17 mouse cellular contexts compared by ENCODE assay signal in genomic region chr8:61348029-61348428, GRCm38 (mm10).
A peak's percentile ranks its signal among the peaks of the same experiment; 100 is the strongest.
DNase-seq lines count a peak whose midpoint lies in the region; ATAC-seq lines count a peak whose summit lies in the region.
"Had no signal": no experiment of that assay in that cellular context is flagged by ENCODE, and none has a peak within 500 bp of the region (broad histone marks: within the 10 kb centered on the region; RNA-seq: fewer than 3 reads in every experiment).

No protein-coding gene starts in this region.

- H3K9ac ChIP-seq in heart, embryonic 14.5 days (ENCODE audit: low read length) = 0 out of 2 replicates have a peak overlapping the region, but pooled peaks have one; percentile 34
- no peak overlapping the region for H3K9ac ChIP-seq in kidney, embryonic 14.5 days (ENCODE audit: low read depth, low read length)
- H3K9ac ChIP-seq in neural tube, embryonic 12.5 days = no peak overlapping the region
- H3K9ac ChIP-seq: forebrain, embryonic 13.5 days; heart, embryonic 13.5 days had no signal

- H3K36me3 ChIP-seq in heart, embryonic 14.5 days (ENCODE audit: control insufficient read depth, insufficient read depth, low read length) = peaks cover 3% of the 10 kb centered on the region; the same call in 1 of the 2 replicates
- H3K36me3 ChIP-seq in kidney, embryonic 14.5 days (ENCODE audit: control insufficient read depth, insufficient read depth, low read length) = peaks cover 27% of the 10 kb centered on the region
- H3K36me3 ChIP-seq in neural tube, embryonic 12.5 days = peaks cover 9% of the 10 kb centered on the region

- peaks cover 9 to 12% of the 10 kb centered on the region in 2 experiments for H3K4me1 ChIP-seq in heart, embryonic 14.5 days (ENCODE audit: control insufficient read depth in 2 of 2, insufficient read depth in 2 of 2, low read length in 2 of 2)
- 0 out of 2 replicates have a peak, but pooled peaks cover 5% of the 10 kb centered on the region for H3K4me1 ChIP-seq in kidney, embryonic 14.5 days (ENCODE audit: control insufficient read depth, insufficient read depth, low read length)
- H3K4me1 ChIP-seq in neural tube, embryonic 12.5 days = peaks cover 16% of the 10 kb centered on the region; the same call in 1 of the 2 replicates
- H3K4me1 ChIP-seq: forebrain, embryonic 13.5 days had no signal

- no peak overlapping the region for H3K27ac ChIP-seq in heart, embryonic 14.5 days (replicated peaks in 1 of 2; ENCODE audit: control insufficient read depth in 1 of 2, insufficient read depth in 1 of 2, low read depth in 2 of 2, low read length in 2 of 2)
- no peak overlapping the region for H3K27ac ChIP-seq in kidney, embryonic 14.5 days (ENCODE audit: low read depth, low read length)
- H3K27ac ChIP-seq in neural tube, embryonic 12.5 days = no peak overlapping the region
- H3K27ac ChIP-seq: embryonic facial prominence, embryonic 10.5 days; forebrain, embryonic 13.5 days; heart, embryonic 13.5 days; hindbrain, postnatal 0 days had no signal

- intact Hi-C loops in heart, postnatal 25 days (cut with DNase I) = no loop called here

- no peaks in the 10 kb centered on the region for H3K27me3 ChIP-seq in heart, embryonic 14.5 days (ENCODE audit: control insufficient read depth, insufficient read depth, low read length)
- H3K27me3 ChIP-seq in kidney, embryonic 14.5 days (ENCODE audit: control insufficient read depth, insufficient read depth, low read length) = no peaks in the 10 kb centered on the region
- no peaks in the 10 kb centered on the region for H3K27me3 ChIP-seq in neural tube, embryonic 12.5 days (replicated peaks)
- H3K27me3 ChIP-seq: forebrain, embryonic 13.5 days; heart, embryonic 13.5 days had no signal

- H3K4me3 ChIP-seq in heart, embryonic 14.5 days (ENCODE audit: control insufficient read depth in 1 of 2, insufficient read depth in 1 of 2, low read depth in 1 of 2, low read length in 2 of 2) = no peak overlapping the region
- H3K4me3 ChIP-seq in kidney, embryonic 14.5 days (ENCODE audit: low read length) = no peak overlapping the region
- H3K4me3 ChIP-seq in neural tube, embryonic 12.5 days = no peak overlapping the region
- H3K4me3 ChIP-seq: embryonic facial prominence, embryonic 10.5 days; forebrain, embryonic 13.5 days; heart, embryonic 13.5 days had no signal

- no peak overlapping the region for H3K4me2 ChIP-seq in heart, embryonic 14.5 days (ENCODE audit: low read length)
- no peak overlapping the region for H3K4me2 ChIP-seq in kidney, embryonic 14.5 days (replicated peaks; ENCODE audit: low read depth, low read length)
- no peak overlapping the region for H3K4me2 ChIP-seq in neural tube, embryonic 12.5 days (replicated peaks)
- H3K4me2 ChIP-seq: forebrain, embryonic 13.5 days; heart, embryonic 13.5 days had no signal

- no peak for DNase-seq in heart, postnatal 25 days (ENCODE audit: low spot score)
- DNase-seq in kidney, adult 8-10 months = no peak
- no peak for DNase-seq in neural tube, embryonic 10.5 days (ENCODE audit: extremely low spot score, low spot score)
- DNase-seq in spleen, adult 12 weeks (ENCODE audit: low spot score) = no peak
- DNase-seq: adrenal gland, adult 8-10 months; adrenal gland, postnatal 36 days; cerebellum, adult 2 months; gastrocnemius, postnatal 36 days; heart, postnatal 10 days had no signal

- H3K9me3 ChIP-seq in heart, embryonic 14.5 days (ENCODE audit: control insufficient read depth, low read length) = no peaks in the 10 kb centered on the region
- no peaks in the 10 kb centered on the region for H3K9me3 ChIP-seq in kidney, embryonic 14.5 days (ENCODE audit: control insufficient read depth, low read length)
- H3K9me3 ChIP-seq in neural tube, embryonic 12.5 days = no peaks in the 10 kb centered on the region
- H3K9me3 ChIP-seq: embryonic facial prominence, embryonic 10.5 days; forebrain, embryonic 13.5 days; G1E; heart, embryonic 13.5 days had no signal

- WGBS in heart, embryonic 14.5 days = 64% methylated on average over 5 of the region's 5 CpGs
- WGBS in kidney, embryonic 14.5 days = 64% methylated on average over 5 of the region's 5 CpGs
- 63% methylated on average over 5 of the region's 5 CpGs for WGBS in neural tube, embryonic 12.5 days

- no peak for ATAC-seq in heart, embryonic 14.5 days (ENCODE audit: insufficient number of reproducible peaks, insufficient read depth, low FRiP score, low read depth)
- 0 out of 2 replicates have a peak, but pooled peaks have one; percentile 12 for ATAC-seq in kidney, embryonic 14.5 days (ENCODE audit: low FRiP score, low TSS enrichment)
- ATAC-seq in neural tube, embryonic 12.5 days (ENCODE audit: low FRiP score, low read depth) = 0 out of 2 replicates have a peak, but pooled peaks have one; percentile 58
- ATAC-seq: forebrain, embryonic 13.5 days; hindbrain, postnatal 0 days had no signal
